Mouse (Mus musculus): ENCODE data around the gene Ajap1. TPM values are rescaled to one million over a fixed set of nuclear protein-coding genes. Genes with fewer than 3 reads are reported as not detected.

The Ajap1 gene
- polyA plus RNA-seq, 1 experiment from 2014 or later, result 15.0 TPM

DNA sequence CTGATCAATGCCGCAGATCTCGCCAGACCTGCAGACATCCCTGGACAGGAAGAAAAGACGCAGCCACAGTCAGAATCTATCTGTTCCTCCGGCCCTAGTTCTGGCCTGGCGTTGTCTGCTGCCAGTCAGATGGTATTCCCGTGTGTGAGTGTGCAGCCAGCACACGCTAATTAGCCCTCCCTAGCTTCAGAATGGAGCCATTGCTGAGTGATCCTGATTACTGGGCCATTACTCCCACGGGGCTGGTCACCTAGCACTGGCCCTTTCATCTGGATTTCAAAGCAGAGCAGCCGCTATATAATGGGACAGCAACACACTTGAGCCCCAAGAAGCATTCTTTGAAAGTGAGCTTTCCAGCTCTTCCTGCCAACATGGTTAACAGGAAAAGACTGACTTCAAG lies 9.8 kb upstream of the Ajap1 start:
- Histone ChIP-seq H3K36me3 (ENCODE audit: control insufficient read depth, insufficient read depth, low read length) (no peaks in the 10 kb centered on the region), H3K9ac (ENCODE audit: low read depth, low read length) (no peak overlapping the region), H3K27ac (ENCODE audit: low read length) (no peak overlapping the region), H3K9me3 (replicated peaks; ENCODE audit: control insufficient read depth, low read length, poor library complexity, severe bottlenecking) (no peaks in the 10 kb centered on the region), H3K4me1 (ENCODE audit: control insufficient read depth, insufficient read depth, low read length) (no peaks in the 10 kb centered on the region), H3K27me3 (ENCODE audit: control insufficient read depth, insufficient read depth, low read depth, low read length) (no peaks in the 10 kb centered on the region), H3K4me3 (ENCODE audit: low read depth, low read length) (no peak overlapping the region), H3K4me2 (ENCODE audit: low read length) (no peak overlapping the region)
- ATAC-seq, result no peak
- WGBS, result 41% methylated on average over 9 of the region's 9 CpGs

GRCm38 (mm10) chr4:153489116-153489515 lies 6.5 kb upstream of the Ajap1 start:
- H3K36me3 ChIP-seq (ENCODE audit: control insufficient read depth, insufficient read depth, low read length), result no peaks in the 10 kb centered on the region
- WGBS, result 66% methylated on average over 8 of the region's 8 CpGs
- ATAC-seq, result no peak
- H3K9me3 ChIP-seq (replicated peaks; ENCODE audit: control insufficient read depth, low read length, poor library complexity, severe bottlenecking), result no peaks in the 10 kb centered on the region
- peaks cover 2% of the 10 kb centered on the region for H3K4me1 ChIP-seq (ENCODE audit: control insufficient read depth, insufficient read depth, low read length)
- no peak overlapping the region for H3K4me2 ChIP-seq (ENCODE audit: low read length)
- H3K4me3 ChIP-seq (ENCODE audit: low read depth, low read length), result no peak overlapping the region
- no peak overlapping the region for H3K9ac ChIP-seq (ENCODE audit: low read depth, low read length)
- no peak overlapping the region for H3K27ac ChIP-seq (ENCODE audit: low read length)
- no peaks in the 10 kb centered on the region for H3K27me3 ChIP-seq (ENCODE audit: control insufficient read depth, insufficient read depth, low read depth, low read length)

DNA sequence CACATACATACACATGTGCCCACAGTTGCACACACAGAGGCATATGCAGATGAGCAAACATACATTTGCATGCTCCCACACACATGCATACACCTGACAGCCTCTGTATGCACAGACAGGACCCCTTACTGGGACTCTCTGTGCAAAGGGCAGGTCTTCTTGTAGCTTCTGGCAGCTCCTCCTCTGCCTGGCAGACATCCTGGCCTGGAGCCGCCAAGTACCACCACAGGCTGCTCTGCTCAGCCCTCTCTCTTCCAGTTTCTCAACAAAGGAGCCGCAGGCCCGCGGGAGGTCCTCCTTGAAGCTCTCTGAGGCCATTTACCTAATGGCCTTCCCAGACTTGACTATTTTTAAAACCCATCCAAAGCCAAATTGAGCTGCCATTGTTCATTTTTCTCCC lies 3.3 kb upstream of the Ajap1 start:
- no peak overlapping the region for H3K27ac ChIP-seq (ENCODE audit: low read length)
- H3K9me3 ChIP-seq (replicated peaks; ENCODE audit: control insufficient read depth, low read length, poor library complexity, severe bottlenecking), result no peaks in the 10 kb centered on the region
- 32% methylated on average over 4 of the region's 4 CpGs for WGBS
- no peaks in the 10 kb centered on the region for H3K36me3 ChIP-seq (ENCODE audit: control insufficient read depth, insufficient read depth, low read length)
- ATAC-seq, result no peak
- no peak overlapping the region for H3K4me3 ChIP-seq (ENCODE audit: low read depth, low read length)
- peaks cover 18% of the 10 kb centered on the region for H3K4me1 ChIP-seq (ENCODE audit: control insufficient read depth, insufficient read depth, low read length)
- no peak overlapping the region for H3K9ac ChIP-seq (ENCODE audit: low read depth, low read length)
- H3K4me2 ChIP-seq (ENCODE audit: low read length), result no peak overlapping the region
- H3K27me3 ChIP-seq (ENCODE audit: control insufficient read depth, insufficient read depth, low read depth, low read length), result no peaks in the 10 kb centered on the region

- Histone ChIP-seq H3K4me1 (ENCODE audit: control insufficient read depth, insufficient read depth, low read length) (peaks cover 33% of the 10 kb centered on the region), H3K36me3 (ENCODE audit: control insufficient read depth, insufficient read depth, low read length) (no peaks in the 10 kb centered on the region), H3K27me3 (ENCODE audit: control insufficient read depth, insufficient read depth, low read depth, low read length) (no peaks in the 10 kb centered on the region), H3K9me3 (replicated peaks; ENCODE audit: control insufficient read depth, low read length, poor library complexity, severe bottlenecking) (no peaks in the 10 kb centered on the region), H3K4me3 (ENCODE audit: low read depth, low read length) (peak overlapping the region; percentile 9; the same call in 1 of the 2 replicates), H3K4me2 (ENCODE audit: low read length) (peak overlapping the region; percentile 45), H3K27ac (ENCODE audit: low read length) (no peak overlapping the region), H3K9ac (ENCODE audit: low read depth, low read length) (no peak overlapping the region)
- under 1% methylated on average over 7 of the region's 7 CpGs for WGBS
- ATAC-seq, result no peak
These were observed 1.8 kb upstream of the Ajap1 start for GRCm38 (mm10) chr4:153484392-153484791.

- H3K36me3 ChIP-seq (ENCODE audit: control insufficient read depth, insufficient read depth, low read length), result no peaks in the 10 kb centered on the region
- H3K9me3 ChIP-seq (replicated peaks; ENCODE audit: control insufficient read depth, low read length, poor library complexity, severe bottlenecking), result no peaks in the 10 kb centered on the region
- 0 out of 2 replicates have a peak, but pooled peaks have one; percentile 1 for ATAC-seq
- peaks cover 60% of the 10 kb centered on the region for H3K4me1 ChIP-seq (ENCODE audit: control insufficient read depth, insufficient read depth, low read length)
- H3K4me2 ChIP-seq (ENCODE audit: low read length), result peak overlapping the region; percentile 85
- peak overlapping the region; percentile 93 for H3K9ac ChIP-seq (ENCODE audit: low read depth, low read length)
- no peaks in the 10 kb centered on the region for H3K27me3 ChIP-seq (ENCODE audit: control insufficient read depth, insufficient read depth, low read depth, low read length)
- H3K4me3 ChIP-seq (ENCODE audit: low read depth, low read length), result peak overlapping the region; percentile 83
- WGBS, result 1% methylated on average over 52 of the region's 71 CpGs
- peak overlapping the region; percentile 79 for H3K27ac ChIP-seq (ENCODE audit: low read length)
These were observed 1.0 kb downstream of the Ajap1 start for GRCm38 (mm10) chr4:153481361-153482234.

DNA sequence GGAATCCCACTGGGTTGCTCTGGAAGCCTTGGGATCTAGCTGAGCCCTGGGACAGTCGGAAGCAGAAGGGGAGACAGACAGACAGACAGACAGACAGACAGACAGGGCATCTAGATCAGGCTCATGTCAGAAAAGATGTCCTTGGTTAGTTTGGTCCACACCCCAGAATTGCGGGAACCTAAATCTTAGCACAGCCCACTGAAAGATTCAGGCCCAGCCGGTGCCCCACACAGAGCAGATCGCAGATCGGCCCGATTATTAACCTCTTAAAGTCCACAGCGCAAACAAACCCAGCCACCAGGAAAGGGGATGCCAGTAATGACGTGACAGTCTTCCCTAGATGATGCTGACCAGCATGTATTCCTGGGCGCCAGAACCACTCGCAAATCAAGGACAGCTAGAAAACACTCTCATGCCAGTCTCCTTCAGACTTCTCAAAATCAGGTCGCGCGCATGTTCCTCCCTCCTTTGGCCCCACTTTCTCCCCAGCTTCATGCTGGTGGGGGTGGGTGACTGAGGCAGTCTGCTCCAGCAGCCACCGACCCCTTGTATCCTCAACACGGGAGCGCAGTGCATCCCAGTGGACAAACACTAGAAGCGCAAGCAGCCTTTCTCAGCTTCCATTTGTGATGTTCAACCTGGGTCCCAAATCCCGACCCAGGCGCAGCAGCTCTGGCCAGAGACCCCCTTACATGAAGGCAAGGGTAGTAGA lies 1.9 kb downstream of the Ajap1 start:
- Histone ChIP-seq H3K4me3 (ENCODE audit: low read depth, low read length) (peak overlapping the region; percentile 83), H3K27me3 (ENCODE audit: control insufficient read depth, insufficient read depth, low read depth, low read length) (no peaks in the 10 kb centered on the region), H3K9me3 (replicated peaks; ENCODE audit: control insufficient read depth, low read length, poor library complexity, severe bottlenecking) (no peaks in the 10 kb centered on the region), H3K4me1 (ENCODE audit: control insufficient read depth, insufficient read depth, low read length) (peaks cover 60% of the 10 kb centered on the region), H3K27ac (ENCODE audit: low read length) (peak overlapping the region; percentile 79), H3K36me3 (ENCODE audit: control insufficient read depth, insufficient read depth, low read length) (no peaks in the 10 kb centered on the region), H3K4me2 (ENCODE audit: low read length) (peak overlapping the region; percentile 85), H3K9ac (ENCODE audit: low read depth, low read length) (peak overlapping the region; percentile 93)
- WGBS, result 2% methylated on average over 19 of the region's 19 CpGs
- ATAC-seq, result peak; percentile 46

DNA sequence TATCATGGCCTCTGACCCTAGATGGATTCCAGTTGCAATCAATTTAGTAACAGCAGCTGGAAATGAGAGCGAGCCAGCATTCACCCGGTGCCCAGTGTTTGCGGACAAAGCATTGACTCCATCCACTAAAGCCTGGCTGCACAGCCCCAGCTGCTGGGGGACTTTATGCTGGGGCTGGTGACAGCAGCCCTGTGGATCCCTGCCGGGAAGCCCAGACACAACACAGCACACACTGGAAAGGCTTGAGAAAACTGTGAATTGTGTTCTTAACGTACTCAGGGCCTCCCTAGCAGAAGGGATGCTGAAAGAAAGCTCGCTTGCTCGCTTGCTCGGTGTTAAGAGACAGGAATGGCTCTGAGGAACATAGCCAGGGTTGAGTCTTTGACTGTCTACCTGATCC lies 3.5 kb downstream of the Ajap1 start:
- Histone ChIP-seq H3K4me1 (ENCODE audit: control insufficient read depth, insufficient read depth, low read length) (peaks cover 58% of the 10 kb centered on the region), H3K27me3 (ENCODE audit: control insufficient read depth, insufficient read depth, low read depth, low read length) (no peaks in the 10 kb centered on the region), H3K9ac (ENCODE audit: low read depth, low read length) (peak overlapping the region; percentile 93), H3K9me3 (replicated peaks; ENCODE audit: control insufficient read depth, low read length, poor library complexity, severe bottlenecking) (no peaks in the 10 kb centered on the region), H3K4me3 (ENCODE audit: low read depth, low read length) (peak overlapping the region; percentile 83), H3K36me3 (ENCODE audit: control insufficient read depth, insufficient read depth, low read length) (no peaks in the 10 kb centered on the region), H3K27ac (ENCODE audit: low read length) (peak overlapping the region; percentile 69), H3K4me2 (ENCODE audit: low read length) (peak overlapping the region; percentile 85)
- 11% methylated on average over 8 of the region's 8 CpGs for WGBS
- ATAC-seq, result no peak

DNA sequence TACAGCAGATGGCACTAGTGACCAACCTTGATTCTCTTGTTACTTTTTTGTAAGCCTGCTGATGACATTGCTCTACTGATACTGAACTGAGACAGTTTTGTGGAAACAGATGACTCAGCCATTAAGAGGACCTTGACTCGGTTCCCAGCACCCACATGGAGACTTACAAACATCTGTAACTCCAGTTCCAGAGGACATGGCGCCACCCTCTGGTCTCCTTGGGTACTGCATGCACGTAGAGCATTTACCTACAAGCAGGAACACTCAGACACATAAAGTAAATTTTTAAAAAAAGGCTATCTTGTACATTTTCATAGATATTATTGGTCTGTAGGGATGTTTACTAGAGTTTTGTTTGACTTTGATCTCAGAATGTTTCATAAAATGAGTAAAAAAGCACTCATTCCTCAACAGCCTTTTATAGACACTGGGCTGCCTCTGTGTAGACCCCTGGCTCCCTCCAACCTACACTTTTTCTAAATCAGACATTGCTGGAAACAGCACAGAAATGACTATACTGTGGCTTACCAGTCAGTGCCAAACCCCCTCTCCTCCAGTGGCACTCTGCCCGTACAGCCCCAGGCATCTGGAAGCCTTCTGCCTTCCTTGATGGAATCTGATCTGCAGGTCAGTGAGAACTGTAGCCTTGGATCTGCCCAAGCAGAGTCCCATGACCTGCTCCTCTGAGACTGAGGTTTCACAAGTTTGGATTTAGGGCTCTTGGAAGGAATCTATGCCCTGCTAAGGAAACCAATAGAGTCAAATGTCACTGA lies 8.9 kb downstream of the Ajap1 start:
- H3K27me3 ChIP-seq (ENCODE audit: control insufficient read depth, insufficient read depth, low read depth, low read length), result no peaks in the 10 kb centered on the region
- no peak overlapping the region for H3K27ac ChIP-seq (ENCODE audit: low read length)
- H3K9me3 ChIP-seq (replicated peaks; ENCODE audit: control insufficient read depth, low read length, poor library complexity, severe bottlenecking), result no peaks in the 10 kb centered on the region
- no peak overlapping the region for H3K4me2 ChIP-seq (ENCODE audit: low read length)
- H3K4me1 ChIP-seq (ENCODE audit: control insufficient read depth, insufficient read depth, low read length), result peaks cover 20% of the 10 kb centered on the region
- H3K9ac ChIP-seq (ENCODE audit: low read depth, low read length), result no peak overlapping the region
- ATAC-seq, result no peak
- 79% methylated on average over 4 of the region's 4 CpGs for WGBS
- 0 out of 2 replicates have a peak, but pooled peaks cover 5% of the 10 kb centered on the region for H3K36me3 ChIP-seq (ENCODE audit: control insufficient read depth, insufficient read depth, low read length)
- no peak overlapping the region for H3K4me3 ChIP-seq (ENCODE audit: low read depth, low read length)

Measured in midbrain, embryonic 16.5 days (tissue).